Mouse (Mus musculus) adrenal gland, postnatal 10 days (tissue): ENCODE data around the gene AA467197. TPM values are rescaled to one million over a fixed set of nuclear protein-coding genes. Genes with fewer than 3 reads are reported as not detected.

Experiments used
- DNase-seq: peaks from one replicate; pipeline ENCODE4 v3.0.0; 2021; ENCODE audit warnings: mixed read lengths
- total RNA-seq, 2 experiments: library from RNA; stranded (reverse); gene quantifications; 2 replicates each; pipeline ENCODE4 v1.2.3; 2021

The AA467197 gene
- total RNA-seq, 2 experiments from 2014 or later: 0.79 to 1.3 TPM

DNA sequence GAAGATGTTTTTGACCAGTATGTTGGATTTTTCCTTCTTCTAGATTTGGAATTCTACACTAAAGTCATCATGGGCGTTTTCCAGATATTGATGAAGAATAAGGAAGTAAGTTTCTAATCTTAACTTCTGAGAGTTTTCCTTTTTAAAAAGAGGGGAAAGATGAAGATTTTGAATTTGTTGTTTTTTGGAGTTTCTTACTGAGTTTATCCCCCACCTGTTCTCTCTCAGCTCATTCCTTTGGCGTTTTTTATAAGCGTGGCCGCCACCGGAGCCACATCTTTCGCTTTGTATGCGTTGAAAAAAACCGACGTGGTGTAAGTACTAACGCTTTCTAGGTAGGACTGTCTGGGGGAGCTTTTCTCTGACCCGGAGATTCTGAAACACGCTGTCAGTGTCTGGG, 1.2 kb downstream of the AA467197 start:
- DNase-seq: no peak

DNA sequence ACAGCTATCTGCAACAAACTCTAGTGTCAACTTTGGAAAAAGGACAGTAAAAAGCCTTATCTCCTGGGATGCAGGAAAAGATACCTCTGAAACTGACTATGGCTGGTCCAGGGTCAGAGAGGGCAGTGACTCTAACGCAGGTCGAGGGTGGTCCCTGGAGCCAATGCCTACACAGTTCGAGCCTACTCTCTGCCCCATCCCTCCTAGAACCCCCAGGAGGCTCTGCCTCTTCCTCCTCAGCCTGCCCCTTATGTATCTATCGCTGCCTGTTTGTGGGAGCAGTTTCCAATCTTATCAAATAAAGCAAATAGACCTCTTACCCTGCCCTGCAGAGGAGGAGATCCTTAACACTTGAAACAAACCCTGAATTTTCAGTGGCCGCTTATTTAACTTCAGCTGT, 1.9 kb downstream of the AA467197 start:
- no peak for DNase-seq

DNA sequence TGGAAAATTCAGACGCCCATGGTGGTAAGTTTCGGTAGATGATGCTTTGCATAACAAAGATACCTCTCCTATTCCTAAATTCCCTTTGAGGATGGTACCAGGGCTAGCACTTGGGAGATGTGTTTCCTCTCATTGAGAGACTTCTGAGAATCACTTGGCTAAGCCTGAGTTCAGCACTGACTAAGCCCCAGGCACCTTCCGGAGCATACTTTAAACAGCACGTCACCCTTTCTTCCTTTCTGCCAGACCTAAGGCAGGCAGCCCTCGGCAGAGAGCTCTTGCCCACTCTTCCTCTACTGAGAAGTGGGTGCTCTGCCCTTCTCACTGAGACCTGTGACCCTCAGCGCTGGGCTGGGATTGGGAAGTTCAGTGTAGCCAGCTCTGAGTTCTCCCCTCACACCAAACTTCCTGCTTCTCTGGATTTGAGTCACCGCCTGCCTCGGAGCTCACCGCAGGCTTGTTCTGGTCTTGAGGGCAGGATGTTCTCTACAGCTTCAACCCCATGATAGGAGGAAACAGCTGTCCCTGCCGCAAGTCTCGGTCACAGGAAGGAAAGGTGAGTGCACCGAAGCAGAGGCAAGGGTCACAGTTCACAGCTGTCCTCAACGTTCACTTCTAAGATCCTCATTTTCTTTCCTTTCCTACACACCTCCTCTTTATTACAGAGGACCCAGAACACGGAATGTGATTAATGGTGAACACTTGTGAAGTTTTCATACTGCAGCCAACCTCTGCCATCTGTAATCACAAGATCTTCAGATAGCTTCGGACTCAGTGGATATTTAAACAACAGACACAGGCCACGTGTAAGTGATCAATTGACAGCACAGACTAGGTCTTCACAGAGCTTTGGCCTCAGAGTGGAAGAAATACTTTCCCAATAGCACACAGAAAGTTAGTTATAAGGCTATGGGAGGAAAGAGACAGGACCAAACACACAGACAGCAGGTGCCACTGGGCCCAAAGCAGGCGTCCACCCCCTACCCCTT, 15.6 kb downstream of the AA467197 start:
- DNase-seq: peak; percentile 8

DNA sequence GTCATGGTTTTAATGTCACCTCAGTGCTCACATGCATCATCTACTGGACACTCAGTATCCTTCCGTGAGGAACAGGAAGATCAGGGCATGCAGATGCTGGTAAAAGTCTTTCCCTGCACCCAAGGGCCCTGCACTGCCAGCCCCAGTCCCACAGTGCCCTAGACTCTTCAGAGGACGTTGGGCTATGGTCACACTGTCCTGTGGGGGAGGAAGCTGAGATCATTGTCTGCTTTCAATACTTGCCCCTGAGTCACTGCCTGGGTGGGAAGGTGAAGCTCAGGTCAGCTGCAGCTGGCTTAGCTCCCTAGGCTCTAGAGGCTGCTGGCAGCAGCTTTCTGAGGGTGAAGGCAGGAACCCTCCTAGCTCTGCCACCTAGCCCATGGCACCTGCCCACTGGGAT, 19.3 kb downstream of the AA467197 start:
- DNase-seq: no peak

DNA sequence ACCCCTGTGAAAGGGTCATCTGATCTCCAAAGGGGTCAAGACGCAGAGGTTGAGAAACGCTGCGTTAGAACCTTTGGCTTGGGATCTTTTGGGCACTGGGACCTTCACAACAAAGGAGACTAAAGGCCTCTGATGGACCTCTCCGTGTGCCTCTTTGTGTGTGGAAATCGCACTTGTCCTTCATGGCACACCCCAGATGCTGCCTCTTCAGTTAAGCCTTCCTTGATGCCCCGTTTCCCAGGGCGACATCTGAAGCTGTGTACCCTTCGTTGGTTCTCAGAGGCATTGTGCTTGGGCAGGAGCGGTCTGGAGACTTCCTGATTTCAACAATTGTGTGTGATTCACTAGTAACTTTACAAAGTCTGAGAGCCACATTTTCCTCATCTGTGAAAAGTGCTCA, 20.0 kb downstream of the AA467197 start:
- DNase-seq: no peak

DNA sequence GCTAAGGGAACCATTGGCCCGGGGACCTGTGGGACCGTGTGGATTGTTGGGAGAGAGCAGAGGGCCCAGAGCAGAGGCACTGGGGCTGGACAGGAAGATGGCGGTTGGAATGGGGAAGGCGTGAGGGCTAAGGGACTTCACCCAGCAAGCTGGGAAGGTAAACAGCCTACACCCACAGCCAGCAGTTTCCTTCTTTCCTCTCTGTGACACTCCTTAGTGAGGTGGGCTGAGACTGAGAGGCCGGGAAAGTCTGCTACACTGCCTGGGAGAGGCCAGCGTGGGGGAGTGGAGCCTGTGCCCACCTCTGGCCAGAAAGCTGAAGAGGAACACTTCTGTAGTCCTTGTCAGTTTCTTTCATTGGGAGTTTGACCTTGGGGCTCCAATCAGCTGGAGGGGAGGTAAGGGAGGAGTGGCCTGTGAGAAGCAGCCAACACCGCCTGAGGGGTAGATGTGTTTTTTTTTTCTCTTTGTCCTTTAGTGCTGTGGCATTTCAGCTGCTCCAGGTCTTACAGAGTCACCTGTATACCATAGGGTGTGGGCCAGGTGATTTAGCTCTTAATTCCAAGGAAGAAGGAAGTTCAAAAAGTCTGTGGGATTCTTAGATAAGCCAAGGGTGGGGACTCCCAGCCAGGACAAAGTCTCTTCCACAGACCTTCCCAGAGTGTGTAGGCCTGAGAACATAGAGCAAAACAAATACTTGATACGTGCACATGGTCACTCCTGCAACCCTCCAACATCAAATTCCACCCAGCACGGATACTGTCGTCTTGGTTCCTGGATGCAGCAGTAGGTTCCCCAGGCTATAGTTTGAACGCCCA, 21.1 kb downstream of the AA467197 start:
- DNase-seq: no peak

DNA sequence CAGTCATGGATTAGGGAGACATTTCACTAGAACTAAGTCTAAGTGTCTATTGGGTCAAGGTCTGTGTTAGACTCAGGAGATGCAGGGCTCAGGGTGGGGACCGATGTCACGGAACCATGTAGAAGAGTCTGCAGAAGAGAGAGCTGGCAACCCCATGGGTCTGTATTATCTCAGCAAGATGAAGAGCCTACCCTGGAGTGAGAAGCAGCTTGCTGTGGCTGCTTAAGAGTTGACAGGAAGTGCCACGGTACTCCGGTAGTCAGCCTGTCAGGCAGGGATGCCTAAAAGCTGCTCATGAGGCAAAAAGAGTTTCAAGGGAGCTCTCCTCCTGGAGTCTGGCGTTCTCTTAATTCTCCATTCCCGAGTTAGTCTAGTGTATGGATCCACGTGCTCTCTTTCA, 23.0 kb downstream of the AA467197 start:
- no peak for DNase-seq

DNA sequence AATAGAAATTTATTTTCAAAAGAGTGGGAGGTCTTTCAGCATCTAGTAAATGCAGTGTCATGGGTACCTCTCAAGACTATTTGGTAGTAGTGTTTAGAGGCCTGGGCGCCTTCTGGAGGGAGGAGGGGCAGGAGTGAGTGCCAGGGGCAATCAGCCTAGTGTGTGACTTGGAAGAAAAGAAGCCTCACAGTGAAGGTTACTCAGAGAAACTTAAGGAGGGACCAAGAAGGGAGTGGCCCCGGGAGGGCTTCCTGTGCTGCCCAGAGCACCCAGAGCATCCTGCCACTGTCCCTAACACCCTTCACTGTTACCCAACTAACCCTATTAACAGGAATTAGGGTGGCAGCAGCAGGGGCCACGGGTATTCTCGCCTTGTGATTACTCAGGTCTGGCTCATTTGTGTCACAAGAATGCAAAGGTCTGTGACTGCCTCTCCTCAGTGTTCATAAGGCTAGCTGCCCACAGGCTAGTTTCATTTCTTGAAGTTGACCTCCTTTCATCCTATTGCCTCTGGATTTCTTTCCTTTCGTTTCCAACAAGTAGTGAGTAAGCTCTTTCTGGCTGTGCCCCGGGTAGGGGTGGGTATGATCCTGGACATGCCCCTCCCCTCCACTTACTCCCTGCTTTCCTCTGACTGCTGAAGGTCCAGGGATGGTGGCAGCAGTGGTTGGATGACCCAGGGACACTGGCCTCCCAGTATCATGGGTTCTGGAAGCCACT, 28.6 kb downstream of the AA467197 start:
- no peak for DNase-seq

DNA sequence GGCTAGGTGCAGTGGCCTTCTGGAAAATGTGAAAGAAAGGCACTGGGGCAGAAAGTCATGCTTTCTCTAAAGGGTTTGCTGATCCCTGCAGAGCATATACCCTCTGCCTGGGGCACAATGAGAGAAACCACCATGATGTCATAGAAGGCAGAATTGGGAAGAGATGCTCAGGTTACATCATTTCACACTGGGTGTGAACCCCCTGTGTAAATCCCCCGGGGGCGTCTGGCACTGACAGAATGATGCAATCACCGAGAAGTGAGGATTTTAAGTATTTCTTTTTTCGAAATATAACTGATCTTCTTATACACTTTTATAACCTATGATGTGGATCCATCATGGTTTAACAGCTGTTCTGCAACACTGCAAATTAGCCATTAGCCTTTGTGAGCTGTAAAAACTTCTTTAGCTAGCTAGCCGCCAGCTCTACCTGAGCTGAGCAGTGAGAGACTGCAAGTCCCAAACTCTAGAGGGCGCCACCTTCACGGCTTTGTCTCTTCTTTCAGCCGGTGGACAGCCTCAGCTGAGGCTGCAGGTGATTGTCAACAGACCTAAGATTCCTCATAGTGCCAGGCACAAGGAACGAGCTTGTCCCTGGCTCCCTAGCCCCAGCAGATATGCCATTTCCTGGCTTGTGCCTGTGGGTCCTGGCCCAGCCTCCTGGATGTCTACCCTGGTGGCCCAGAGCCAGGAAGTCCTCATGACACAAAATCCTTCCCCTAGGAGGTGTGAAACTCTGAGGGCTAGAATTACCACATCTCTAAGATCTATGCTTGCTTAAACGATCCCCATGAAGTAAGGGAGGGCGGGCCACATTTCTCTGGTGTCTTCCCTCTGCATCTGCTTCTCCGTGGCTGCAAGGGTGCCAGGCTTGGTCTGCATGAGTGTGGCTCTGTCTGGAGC, 29.4 kb downstream of the AA467197 start:
- DNase-seq: peak; percentile 64

DNA sequence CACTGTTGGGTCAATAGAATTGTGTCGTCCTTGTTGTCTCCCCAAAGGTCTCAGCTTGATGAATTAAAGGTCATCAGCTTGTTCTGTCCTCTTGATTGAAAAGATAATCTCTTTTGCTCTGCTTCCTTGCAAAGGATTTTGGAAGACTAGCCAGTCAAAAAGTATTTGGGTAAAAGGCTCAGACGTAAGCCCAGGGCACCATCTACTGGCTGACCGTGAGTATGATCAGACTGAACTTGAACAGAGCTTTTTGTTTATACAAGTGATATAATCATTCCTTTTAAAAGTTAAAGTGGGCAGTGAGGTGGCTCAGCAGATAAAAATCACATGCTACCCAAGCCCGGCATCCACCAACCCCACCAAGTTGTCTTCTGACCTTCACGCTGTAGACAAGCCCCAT, 31.1 kb downstream of the AA467197 start:
- peak; percentile 56 for DNase-seq

DNA sequence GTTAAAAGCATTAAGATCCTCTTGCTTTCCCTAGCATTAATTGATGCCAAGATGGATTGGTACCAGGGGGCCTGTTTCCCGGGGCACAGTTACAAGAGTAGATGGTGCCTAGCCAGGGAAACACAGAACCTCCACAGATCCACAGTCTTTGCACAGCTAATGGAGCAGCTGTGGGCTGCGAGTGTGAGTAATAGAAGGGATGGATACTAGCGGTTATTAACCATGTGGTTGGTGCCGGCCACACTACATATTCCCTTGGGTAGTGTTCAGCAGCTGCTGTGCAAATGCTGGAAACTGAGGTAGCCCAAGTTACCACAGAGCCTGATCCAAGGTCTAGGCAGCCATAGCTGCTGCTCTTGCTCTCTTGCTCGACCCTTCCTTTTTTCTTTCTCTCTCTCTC, 34.9 kb downstream of the AA467197 start:
- DNase-seq: no peak

DNA sequence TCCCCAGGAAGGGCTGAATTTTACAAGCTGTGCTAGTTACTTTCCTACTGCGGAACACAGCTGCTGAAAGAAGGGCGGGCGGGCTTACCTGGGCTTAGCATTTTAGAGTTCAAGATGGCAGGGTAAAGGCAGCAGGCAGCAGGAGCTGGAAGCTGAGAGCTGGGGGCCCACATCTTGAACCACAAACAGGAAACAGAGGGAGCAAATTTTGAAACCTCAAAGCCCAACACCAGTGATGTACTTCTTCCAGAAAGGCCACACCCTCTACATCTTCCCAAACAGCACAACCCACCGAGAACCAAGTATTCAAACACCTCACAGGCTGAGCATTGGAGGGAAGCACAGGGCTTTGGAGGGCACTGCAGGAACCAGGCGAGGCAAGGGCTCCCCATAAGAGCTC, 36.1 kb downstream of the AA467197 start:
- no peak for DNase-seq

DNA sequence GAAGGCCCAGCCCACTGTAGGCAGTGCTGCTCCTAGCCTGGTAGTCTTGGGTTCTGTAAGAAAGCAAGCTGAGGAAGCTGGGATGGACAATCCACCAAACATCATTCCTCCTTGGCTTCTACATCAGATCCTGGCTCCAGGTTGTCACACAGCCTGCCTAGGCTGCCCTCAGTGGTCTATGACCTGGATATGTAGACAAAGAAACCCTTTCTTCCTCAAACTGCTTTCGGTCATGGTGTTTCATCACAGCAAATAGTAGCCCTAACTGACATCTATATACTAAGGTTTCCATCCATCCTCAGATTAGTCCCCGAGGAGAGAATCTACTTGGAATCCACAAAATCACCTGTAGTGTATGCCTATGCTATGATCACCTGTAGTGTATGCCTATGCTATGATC, 38.3 kb downstream of the AA467197 start:
- DNase-seq: no peak

DNA sequence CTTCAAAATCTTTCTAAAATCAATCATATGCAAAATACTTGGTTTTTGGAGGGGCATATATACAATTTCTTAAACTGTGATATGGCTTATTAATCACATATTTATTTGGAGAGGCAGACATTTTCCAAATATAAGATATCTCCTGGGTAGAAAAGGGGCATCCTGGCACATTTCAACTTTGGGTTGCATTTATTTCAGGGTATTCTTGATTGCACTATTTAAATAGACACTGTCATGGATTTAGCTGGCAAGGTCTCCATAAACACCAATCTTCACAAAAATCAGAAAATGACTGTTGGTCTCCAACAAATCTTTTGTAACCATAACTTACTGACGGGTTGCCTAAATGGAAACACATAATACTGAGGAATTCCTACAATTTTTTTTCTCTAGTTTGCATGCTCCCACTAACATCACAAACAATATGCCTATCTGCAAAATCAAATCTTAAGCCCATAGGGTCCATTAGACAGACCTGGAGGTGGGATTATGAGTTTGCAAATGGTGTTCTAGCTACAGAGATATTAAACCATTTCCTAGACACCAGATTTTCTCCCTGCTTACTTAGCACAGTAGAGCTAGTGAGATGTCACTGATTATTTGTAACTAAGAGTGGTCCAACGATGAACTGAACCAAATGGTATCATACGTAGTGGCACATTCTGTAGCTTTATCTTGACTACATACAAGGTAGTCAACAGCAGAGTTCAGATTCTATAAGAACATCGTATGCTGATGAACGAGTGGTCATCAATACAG, 44.8 kb downstream of the AA467197 start:
- DNase-seq: no peak

DNA sequence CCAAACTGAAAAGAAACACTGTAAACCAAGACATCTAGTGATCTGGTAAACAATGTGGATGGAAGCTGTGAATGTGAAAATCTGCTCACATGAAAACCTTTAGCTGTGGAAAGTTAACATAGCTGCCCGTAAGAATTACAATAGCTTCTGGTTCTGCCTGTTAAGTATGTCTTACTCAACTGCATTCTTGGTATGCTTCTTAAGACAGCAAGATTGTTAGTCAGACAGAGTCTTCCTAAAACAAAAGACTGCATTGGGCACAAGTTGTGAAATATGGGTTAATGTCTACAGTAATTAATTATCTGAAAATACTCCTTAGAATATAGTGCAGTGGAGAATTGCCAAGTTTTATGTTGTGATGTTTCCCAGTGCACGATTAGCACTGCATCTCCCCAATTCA, 45.7 kb downstream of the AA467197 start:
- DNase-seq: no peak

DNA sequence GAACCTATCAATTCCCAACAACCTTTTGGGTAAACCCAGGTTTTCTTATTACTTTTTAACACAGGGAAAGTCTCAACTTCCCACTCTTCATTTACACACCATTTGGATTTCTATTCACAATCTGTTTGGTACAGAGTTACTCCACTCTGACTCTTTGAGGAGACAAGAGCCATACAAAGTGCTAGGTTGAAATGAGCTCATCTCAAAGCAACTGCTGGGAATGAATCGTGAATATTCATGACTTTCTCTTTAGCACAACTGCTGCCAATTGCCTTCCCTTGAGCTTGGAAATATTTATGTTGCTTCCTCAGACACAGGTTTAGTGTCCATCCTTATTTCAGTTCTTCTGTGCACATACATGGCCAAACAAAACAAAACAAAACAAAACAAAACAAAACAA, 46.9 kb downstream of the AA467197 start:
- DNase-seq: no peak

DNA sequence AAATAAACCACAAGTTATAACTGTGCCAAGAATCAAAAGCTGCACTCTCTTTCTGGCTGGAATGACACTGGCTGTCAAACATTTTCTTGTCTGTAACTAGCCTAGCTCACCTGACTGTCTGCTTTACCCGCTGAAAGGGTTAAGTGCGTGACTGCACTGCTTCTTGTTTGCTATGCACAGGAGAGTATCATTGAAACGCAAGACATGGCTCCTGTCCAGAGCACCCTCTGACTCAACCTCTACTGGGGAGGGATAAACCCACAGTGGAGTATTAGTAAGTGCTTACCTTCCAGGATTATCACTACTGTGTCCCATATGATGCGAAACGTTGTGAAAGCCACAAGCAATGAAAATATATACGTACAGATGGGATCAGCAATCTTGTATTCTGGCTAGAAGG, 49.9 kb downstream of the AA467197 start:
- no peak for DNase-seq
